Mouse (Mus musculus) ES-E14 (cell line): ENCODE results near the gene Cdk15. TPM values are rescaled to one million over a fixed set of nuclear protein-coding genes. Genes with fewer than 3 reads are reported as not detected.

Experiments used
- DNase-seq: peaks from one replicate; pipeline ENCODE4 v3.0.0-alpha.2; 2013; ENCODE audit warnings: low read depth, low spot score
- H3K27ac ChIP-seq: 2 replicates; pipeline ENCODE4 v1.5.1; 2012; ENCODE audit warnings: low read depth, mild to moderate bottlenecking, low read length, moderate library complexity, mixed read lengths; ENCODE audit not compliant: poor library complexity, insufficient read depth, severe bottlenecking
- H3K36me3 ChIP-seq: 2 replicates; pipeline ENCODE4 v1.6.1; 2012; ENCODE audit warnings: mild to moderate bottlenecking, low read length, moderate library complexity, mixed read lengths; ENCODE audit not compliant: control insufficient read depth, poor library complexity, insufficient read depth, severe bottlenecking
- H3K4me1 ChIP-seq, 2 experiments: fragments of 150-350 bp in 1 of 2; sonication (generic) in 1 of 2; 2 replicates each; pipeline ENCODE4 v1.6.1; 2012; ENCODE audit warnings: low read length in 2 of 2, mild to moderate bottlenecking in 1 of 2, mixed read lengths in 1 of 2; ENCODE audit not compliant: control insufficient read depth in 2 of 2, insufficient read depth in 2 of 2, poor library complexity in 1 of 2
- H3K4me3 ChIP-seq, 2 experiments: fragments of 150-350 bp in 1 of 2; sonication (generic) in 1 of 2; 2 replicates each; pipeline ENCODE4 v1.5.1; 2012; ENCODE audit warnings: low read length in 2 of 2, low read depth in 1 of 2, mild to moderate bottlenecking in 1 of 2, mixed read lengths in 1 of 2; ENCODE audit not compliant: insufficient read depth in 1 of 2, poor library complexity in 1 of 2, severe bottlenecking in 1 of 2
- H3K9ac ChIP-seq: 2 replicates; pipeline ENCODE4 v1.6.1; 2012; ENCODE audit warnings: low read depth, mild to moderate bottlenecking, low read length, mixed read lengths; ENCODE audit not compliant: poor library complexity, insufficient read depth, severe bottlenecking
- H3K9me3 ChIP-seq: fragments of 150-350 bp; sonication (generic); 2 replicates; pipeline ENCODE4 v1.6.1; 2012; ENCODE audit warnings: low read depth, mild to moderate bottlenecking, low read length; ENCODE audit not compliant: control insufficient read depth, insufficient read depth
- CHD2 ChIP-seq: IDR thresholded peaks from 2 replicates; pipeline ENCODE4 v1.6.1; 2014; ENCODE audit warnings: mild to moderate bottlenecking, low read depth, low read length, inconsistent platforms
- HCFC1 ChIP-seq: IDR thresholded peaks from 2 replicates; pipeline ENCODE4 v1.6.1; 2012; ENCODE audit warnings: low read length, inconsistent platforms, borderline replicate concordance; ENCODE audit not compliant: insufficient read depth
- MAFK ChIP-seq: IDR thresholded peaks from 2 replicates; pipeline ENCODE4 v1.6.1; 2014; ENCODE audit warnings: mild to moderate bottlenecking, low read depth, low read length, inconsistent platforms; ENCODE audit not compliant: insufficient read depth
- ZC3H11A ChIP-seq: IDR thresholded peaks from 2 replicates; pipeline ENCODE4 v1.6.1; 2012; ENCODE audit warnings: low read depth, mild to moderate bottlenecking, inconsistent platforms, low read length, borderline replicate concordance
- ZNF384 ChIP-seq: IDR thresholded peaks from 2 replicates; pipeline ENCODE4 v1.6.1; 2012; ENCODE audit warnings: low read depth, low read length, inconsistent platforms
- in situ Hi-C, 2 experiments: fragments of 600-800 bp; cut with MboI; formaldehyde crosslinking; loops; one replicate each; pipeline ENCODE4 v1.15.1; 2025; ENCODE audit warnings: low sequenced_read_pairs in 2 of 2, inconsistent platforms in 1 of 2; ENCODE audit not compliant: unreplicated experiment in 2 of 2
- total RNA-seq: library from RNA; depleted of rRNA; stranded (reverse); fragments of 300-350 nt; gene quantifications from 2 replicates; pipeline ENCODE4 v1.2.3, GENCODE M21; 2012

Cdk15 gene
- total RNA-seq, 1 experiment = 0.58 TPM

GRCm38 (mm10) chr1:59287733-59288132 lies 31.0 kb downstream of the Cdk15 start:
- no peaks in the 10 kb centered on the region for H3K9me3 ChIP-seq
- TF ChIP-seq CHD2 (no peak), ZC3H11A (no peak), HCFC1 (no peak), ZNF384 (no peak), MAFK (no peak)
- H3K36me3 ChIP-seq = no peaks in the 10 kb centered on the region
- in situ Hi-C loops = no loop called here
- no peak overlapping the region for H3K4me3 ChIP-seq
- no peaks in the 10 kb centered on the region for H3K4me1 ChIP-seq
- no peak for DNase-seq
- H3K27ac ChIP-seq = no peak overlapping the region
- H3K9ac ChIP-seq = no peak overlapping the region

GRCm38 (mm10) chr1:59291652-59292051 lies 34.9 kb downstream of the Cdk15 start:
- in situ Hi-C loops = no loop called here
- DNase-seq = no peak
- no peak overlapping the region for H3K4me3 ChIP-seq
- no peak overlapping the region for H3K27ac ChIP-seq
- H3K4me1 ChIP-seq = no peaks in the 10 kb centered on the region
- TF ChIP-seq ZNF384 = no peak
- no peak for TF ChIP-seq HCFC1
- TF ChIP-seq ZC3H11A = no peak
- no peak for TF ChIP-seq MAFK
- TF ChIP-seq CHD2 = no peak
- H3K9ac ChIP-seq = no peak overlapping the region
- H3K9me3 ChIP-seq = no peaks in the 10 kb centered on the region
- H3K36me3 ChIP-seq = no peaks in the 10 kb centered on the region

- TF ChIP-seq ZNF384 (no peak), HCFC1 (no peak), MAFK (no peak), ZC3H11A (no peak), CHD2 (no peak)
- H3K36me3 ChIP-seq = no peaks in the 10 kb centered on the region
- no peaks in the 10 kb centered on the region for H3K4me1 ChIP-seq
- no peak for DNase-seq
- in situ Hi-C loops = no loop called here
- no peak overlapping the region for H3K9ac ChIP-seq
- H3K4me3 ChIP-seq = no peak overlapping the region
- no peaks in the 10 kb centered on the region for H3K9me3 ChIP-seq
- no peak overlapping the region for H3K27ac ChIP-seq
These were observed 39.1 kb downstream of the Cdk15 start for GRCm38 (mm10) chr1:59295769-59296168.

- H3K4me1 ChIP-seq = no peaks in the 10 kb centered on the region
- in situ Hi-C loops = no loop called here
These were observed 40.5 kb downstream of the Cdk15 start for GRCm38 (mm10) chr1:59297167-59297566.

GRCm38 (mm10) chr1:59298491-59299090 lies 41.9 kb downstream of the Cdk15 start:
- H3K36me3 ChIP-seq = no peaks in the 10 kb centered on the region
- no peak overlapping the region for H3K9ac ChIP-seq
- H3K9me3 ChIP-seq = no peaks in the 10 kb centered on the region
- no peak overlapping the region for H3K27ac ChIP-seq
- in situ Hi-C loops = no loop called here
- no peak for DNase-seq
- H3K4me3 ChIP-seq = no peak overlapping the region
- no peaks in the 10 kb centered on the region for H3K4me1 ChIP-seq
- TF ChIP-seq MAFK (no peak), HCFC1 (no peak), ZC3H11A (no peak), ZNF384 (no peak), CHD2 (no peak)

More at GRCm38 (mm10) chr1:59297167-59297566, 40.5 kb downstream of the Cdk15 start:
- TF ChIP-seq HCFC1 (no peak), ZC3H11A (no peak), CHD2 (no peak), ZNF384 (no peak), MAFK (no peak)
- H3K27ac ChIP-seq = peak overlapping the region; percentile 47; the same call in 1 of the 2 replicates
- no peak overlapping the region for H3K9ac ChIP-seq
- H3K4me3 ChIP-seq = no peak overlapping the region
- DNase-seq = no peak
- H3K9me3 ChIP-seq = no peaks in the 10 kb centered on the region
- H3K36me3 ChIP-seq = no peaks in the 10 kb centered on the region
